Mouse (Mus musculus) monocyte, adult 59 days (primary cell): Measurements from ENCODE around the gene Zfp114. TPM values are rescaled to one million over a fixed set of nuclear protein-coding genes. Genes with fewer than 3 reads are reported as not detected.

Source experiments
- total RNA-seq, 2 experiments: library from RNA; stranded (reverse); gene quantifications; one replicate each; pipeline ENCODE4 v1.2.4; 2023

Zfp114 gene
- total RNA-seq = not detected

GRCm38 (mm10) chr7:24174618-24175336, at the start of gene Zfp114:
TSS of gene Zfp114 (plus strand) at chr7:24175060.

GRCm38 (mm10) chr7:24133996-24134828, 40.6 kb upstream of the Zfp114 start, which contains the start of gene Zfp235:
TSS of gene Zfp235 (plus strand) at chr7:24134169.

GRCm38 (mm10) chr7:24211343-24211742, 36.5 kb downstream of the Zfp114 start, which contains the start of gene Zfp111:
TSS of gene Zfp111 (minus strand) at chr7:24211443.

Other genes with a start within 250 kb of the Zfp114 start
- not detected for gene Vmn1r179, start 248.1 kb upstream of the Zfp114 start, total RNA-seq
- gene Vmn1r180, start 224.4 kb upstream of the Zfp114 start, total RNA-seq = not detected
- not detected for gene Vmn1r181, start 200.4 kb upstream of the Zfp114 start, total RNA-seq
- gene V1rd19, start 173.4 kb upstream of the Zfp114 start, total RNA-seq = not detected
- gene Vmn1r183, start 121.8 kb upstream of the Zfp114 start, total RNA-seq = not detected
- gene Zfp180, start 93.1 kb upstream of the Zfp114 start, total RNA-seq = 10 to 100 TPM; 18.8 to 20.5 TPM
- 1 to 10 TPM; 1.9 to 2.2 TPM for gene Zfp112, start 62.7 kb upstream of the Zfp114 start, total RNA-seq
- gene Zfp235, start 40.9 kb upstream of the Zfp114 start, total RNA-seq = 1 to 10 TPM; 4.7 to 5.1 TPM
- 1 to 10 TPM; 3.3 to 4.2 TPM for gene Zfp111, start 36.4 kb downstream of the Zfp114 start, total RNA-seq
- 1 to 10 TPM; 2.3 to 2.6 TPM for gene Zfp109, start 62.5 kb downstream of the Zfp114 start, total RNA-seq
- gene Zfp108, start 79.7 kb downstream of the Zfp114 start, total RNA-seq = under 1 TPM; 0.46 to 0.50 TPM
- gene Zfp93, start 95.4 kb downstream of the Zfp114 start, total RNA-seq = under 1 TPM; 0.13 to 0.91 TPM
- 1 to 10 TPM; 5.7 to 8.2 TPM for gene Zfp61, start 126.2 kb downstream of the Zfp114 start, total RNA-seq
- gene Zfp94, start 141.6 kb downstream of the Zfp114 start, total RNA-seq = 1 to 10 TPM; 1.8 to 2.2 TPM
- not detected for gene Tescl, start 158.9 kb downstream of the Zfp114 start, total RNA-seq
- not detected for gene Lypd5, start 174.1 kb downstream of the Zfp114 start, total RNA-seq
- 10 to 100 TPM; 12.7 to 20.6 TPM for gene Kcnn4, start 195.2 kb downstream of the Zfp114 start, total RNA-seq
- 10 to 100 TPM; 55.8 to 62.5 TPM for gene Smg9, start 224.6 kb downstream of the Zfp114 start, total RNA-seq